Mouse (Mus musculus) bone marrow macrophage, adult 2 months (primary cell): ENCODE measurements around the gene Erf. TPM values are rescaled to one million over a fixed set of nuclear protein-coding genes. Genes with fewer than 3 reads are reported as not detected.

Experiments
- H3K27ac ChIP-seq: 2 replicates; pipeline ENCODE4 v1.5.1; 2012; ENCODE audit warnings: low read depth, low read length; ENCODE audit not compliant: insufficient read depth
- H3K4me1 ChIP-seq: 2 replicates; pipeline ENCODE4 v1.6.1; 2012; ENCODE audit warnings: low read length; ENCODE audit not compliant: control insufficient read depth, insufficient read depth
- H3K4me3 ChIP-seq: 2 replicates; pipeline ENCODE4 v1.5.1; 2012; ENCODE audit warnings: mild to moderate bottlenecking, low read length, moderate library complexity; ENCODE audit not compliant: insufficient read depth
- CTCF ChIP-seq: IDR thresholded peaks from 2 replicates; pipeline ENCODE4 v1.5.1; 2012; ENCODE audit warnings: low read depth, mild to moderate bottlenecking, low read length, moderate library complexity
- POLR2A ChIP-seq: IDR thresholded peaks from 2 replicates; pipeline ENCODE4 v1.6.1; 2012; ENCODE audit warnings: mild to moderate bottlenecking, low read depth, low read length, borderline replicate concordance
- polyA plus RNA-seq: library from polyadenylated mRNA; stranded (reverse); fragments of >200 nt; gene quantifications from 2 replicates; pipeline ENCODE4 v1.2.4, GENCODE M21; 2012; ENCODE audit not compliant: missing spikeins, insufficient read depth, insufficient read length

Erf gene
- polyA plus RNA-seq: 22.7 and 27.8 TPM in 2 replicates

DNA sequence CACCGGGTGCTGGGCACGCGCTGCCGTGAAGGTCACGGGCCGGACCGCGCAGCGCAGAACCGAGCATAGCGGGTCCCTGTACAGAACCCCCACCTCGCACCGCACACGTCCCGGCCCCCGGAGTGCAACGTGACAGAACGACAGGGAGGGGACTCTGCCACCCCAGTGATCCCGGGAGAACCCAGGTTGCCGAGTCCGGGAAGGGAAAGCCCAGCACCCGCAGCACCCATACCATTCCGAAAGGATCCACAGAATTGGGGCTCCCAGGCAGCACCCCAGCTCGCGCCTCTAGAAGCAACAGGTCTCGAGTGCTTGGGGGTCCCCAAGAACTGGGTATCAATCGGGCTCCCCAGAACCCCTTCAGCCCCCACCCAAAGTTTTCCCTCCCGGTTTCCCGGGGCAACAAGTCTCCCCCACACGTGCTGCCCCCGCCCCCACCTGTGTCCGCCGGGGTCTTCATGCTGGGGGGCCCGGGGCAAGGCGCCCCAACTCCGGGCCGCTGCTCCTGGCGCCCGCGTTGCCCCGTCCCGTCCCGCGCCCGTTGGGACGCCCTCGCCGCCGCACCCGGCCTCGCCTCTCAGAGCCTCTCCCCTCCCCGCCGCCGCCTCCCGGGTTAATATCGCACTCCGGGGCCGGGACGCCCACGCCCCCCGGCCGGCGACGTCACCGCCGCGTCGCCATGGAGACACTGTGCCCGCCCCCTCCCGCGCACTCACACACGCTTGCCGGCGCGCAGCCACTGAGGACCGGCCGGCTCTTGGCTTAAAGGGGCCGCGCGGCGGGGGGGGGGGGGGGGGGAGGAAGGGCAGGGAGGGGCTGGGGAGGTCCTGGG lies at the start of gene Erf:
Gene Erf, minus strand, starts transcription at position 621 of the 832 bp plus-strand sequence.
- Histone ChIP-seq H3K27ac (peak within 1 kb of the TSS; percentile 69), H3K4me1 (peaks cover 30% of the 10 kb centered on the region), H3K4me3 (peak within 1 kb of the TSS; percentile 87)
- TF ChIP-seq POLR2A (no peak), CTCF (no peak)

DNA sequence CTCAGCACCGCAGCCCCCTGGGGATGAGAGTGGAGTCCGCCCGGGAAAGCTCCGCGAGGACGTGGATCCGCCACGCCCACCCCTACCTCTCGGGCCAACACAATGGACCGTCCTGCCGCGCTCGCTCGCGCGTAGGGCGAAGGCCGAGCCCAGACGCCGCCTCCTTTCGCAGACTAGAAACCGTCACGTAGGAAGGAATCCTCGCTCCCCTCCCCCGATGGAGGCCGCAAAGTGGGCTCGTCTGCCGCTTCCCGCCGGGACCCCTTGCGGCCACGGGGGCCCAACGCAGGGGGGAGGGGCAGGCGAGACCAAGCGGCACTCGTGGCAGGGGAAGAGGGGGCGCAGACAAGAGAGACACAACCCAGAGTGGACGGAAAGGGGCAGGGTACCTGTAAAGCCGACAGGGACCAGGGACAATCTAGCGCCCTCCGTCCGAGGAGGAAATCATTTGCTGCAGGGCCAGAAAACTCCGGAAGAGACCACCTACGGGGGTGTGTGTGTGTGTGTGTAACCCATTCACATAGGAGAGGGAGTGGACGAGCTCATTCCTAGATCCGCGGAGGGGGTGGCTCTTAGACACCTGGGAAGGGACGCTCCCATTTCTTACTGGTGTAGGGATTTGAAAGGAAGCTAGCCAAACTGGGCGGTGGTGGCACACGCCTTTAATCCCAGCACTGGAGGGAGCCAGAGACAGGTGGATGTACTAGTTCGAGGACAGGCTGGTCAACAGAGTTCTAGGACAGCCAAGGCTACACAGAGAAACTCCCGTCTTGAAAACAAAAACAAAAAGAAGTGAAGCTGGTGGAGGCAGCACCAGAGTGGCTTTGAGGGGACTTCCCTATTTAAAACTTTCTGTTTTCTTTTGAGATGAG lies 47.1 kb upstream of the Erf start, which contains the start of gene Pafah1b3:
Gene Pafah1b3, minus strand, starts transcription at position 533 of the 872 bp plus-strand sequence.
- Histone ChIP-seq H3K27ac (0 out of 2 replicates have a peak within 1 kb of the TSS, but pooled peaks have one; percentile 23), H3K4me1 (0 out of 2 replicates have a peak, but pooled peaks cover 2% of the 10 kb centered on the region), H3K4me3 (peak within 1 kb of the TSS; percentile 73)
- no peak for TF ChIP-seq POLR2A
- TF ChIP-seq CTCF: no peak

DNA sequence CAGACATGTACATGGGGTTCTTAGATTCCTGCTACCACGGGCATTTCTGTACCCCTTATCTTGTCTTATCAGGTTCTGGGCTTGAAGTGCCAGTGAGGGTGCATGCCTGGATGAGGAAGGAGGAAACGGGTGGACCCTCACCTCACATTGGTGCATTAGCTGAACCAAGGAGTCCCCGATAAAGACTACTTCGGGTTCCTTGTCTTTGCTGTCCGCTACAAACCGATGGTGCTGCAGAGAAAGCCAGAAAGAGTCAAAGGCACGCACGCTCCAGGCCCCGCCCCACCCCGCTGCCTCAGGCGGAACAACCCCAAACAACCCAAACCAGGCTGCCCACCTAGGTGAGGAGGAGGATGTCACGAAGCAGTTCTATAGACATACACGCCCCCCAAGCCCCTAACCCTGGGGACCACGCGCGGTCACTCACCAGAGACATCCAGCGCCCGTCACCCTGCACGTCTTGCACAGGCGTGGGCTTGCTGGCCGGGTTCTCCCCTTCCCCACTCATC lies 46.4 kb upstream of the Erf start:
- Histone ChIP-seq H3K4me3 (peak overlapping the region; percentile 73), H3K4me1 (0 out of 2 replicates have a peak, but pooled peaks cover 2% of the 10 kb centered on the region), H3K27ac (no peak overlapping the region)
- TF ChIP-seq POLR2A: no peak
- TF ChIP-seq CTCF: no peak

DNA sequence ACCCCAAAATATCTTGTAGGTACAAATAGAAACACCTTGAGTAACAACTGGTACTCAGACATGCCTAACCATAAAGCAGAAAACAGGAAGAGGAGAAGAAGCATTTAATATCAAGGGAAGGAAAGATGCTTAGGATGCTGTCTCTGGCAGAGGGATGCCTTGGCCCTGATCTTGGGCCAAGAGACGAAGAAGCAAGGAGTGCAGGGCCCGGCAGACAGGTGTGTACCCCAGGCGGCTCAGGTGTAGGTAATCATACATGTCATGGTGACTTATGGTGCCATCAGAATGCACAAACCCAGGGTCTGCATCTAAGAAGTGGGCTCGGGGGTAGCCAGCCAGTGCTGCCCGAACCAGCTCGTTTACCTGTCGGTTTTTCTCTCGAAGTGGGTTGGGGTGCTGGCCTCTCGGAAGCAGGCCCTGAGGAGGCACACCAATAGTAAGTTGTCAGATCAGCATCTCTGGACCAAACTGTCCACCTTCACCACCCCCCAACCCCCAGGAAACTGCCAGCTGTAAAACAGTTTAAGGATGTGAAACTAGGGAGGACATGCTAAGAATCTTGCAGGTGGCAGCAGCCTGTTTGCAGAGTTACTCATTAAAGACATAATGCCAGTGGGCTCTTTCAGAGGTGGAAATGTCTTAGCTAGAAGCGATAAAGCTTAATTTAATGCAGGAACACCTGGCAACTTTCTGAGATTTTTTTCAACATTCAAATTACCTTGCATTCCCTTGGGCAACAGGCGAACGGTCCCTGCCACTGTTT lies 44.6 kb upstream of the Erf start:
- Histone ChIP-seq H3K4me3 (no peak overlapping the region), H3K4me1 (0 out of 2 replicates have a peak, but pooled peaks cover 2% of the 10 kb centered on the region), H3K27ac (no peak overlapping the region)
- no peak for TF ChIP-seq CTCF
- no peak for TF ChIP-seq POLR2A

DNA sequence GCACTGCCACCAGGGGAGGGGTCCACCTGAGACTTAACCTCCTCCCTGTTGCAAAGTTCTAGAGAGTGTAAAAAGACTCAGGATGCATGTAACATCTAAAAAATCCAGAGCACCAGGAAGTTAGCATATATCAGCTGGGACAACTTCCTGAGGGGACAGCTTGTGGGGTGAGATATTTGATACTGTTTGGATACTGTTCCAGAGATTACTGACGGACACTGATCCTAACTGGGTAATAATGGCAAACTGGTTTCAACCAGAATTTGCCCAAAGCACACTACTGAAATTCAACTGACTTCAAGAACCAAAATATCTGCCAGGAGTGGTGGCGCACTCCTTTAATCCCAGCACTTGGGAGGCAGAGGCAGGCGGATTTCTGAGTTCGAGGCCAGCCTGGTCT lies 43.9 kb upstream of the Erf start:
- Histone ChIP-seq H3K4me1 (0 out of 2 replicates have a peak, but pooled peaks cover 2% of the 10 kb centered on the region), H3K4me3 (no peak overlapping the region), H3K27ac (no peak overlapping the region)
- TF ChIP-seq POLR2A: no peak
- no peak for TF ChIP-seq CTCF

DNA sequence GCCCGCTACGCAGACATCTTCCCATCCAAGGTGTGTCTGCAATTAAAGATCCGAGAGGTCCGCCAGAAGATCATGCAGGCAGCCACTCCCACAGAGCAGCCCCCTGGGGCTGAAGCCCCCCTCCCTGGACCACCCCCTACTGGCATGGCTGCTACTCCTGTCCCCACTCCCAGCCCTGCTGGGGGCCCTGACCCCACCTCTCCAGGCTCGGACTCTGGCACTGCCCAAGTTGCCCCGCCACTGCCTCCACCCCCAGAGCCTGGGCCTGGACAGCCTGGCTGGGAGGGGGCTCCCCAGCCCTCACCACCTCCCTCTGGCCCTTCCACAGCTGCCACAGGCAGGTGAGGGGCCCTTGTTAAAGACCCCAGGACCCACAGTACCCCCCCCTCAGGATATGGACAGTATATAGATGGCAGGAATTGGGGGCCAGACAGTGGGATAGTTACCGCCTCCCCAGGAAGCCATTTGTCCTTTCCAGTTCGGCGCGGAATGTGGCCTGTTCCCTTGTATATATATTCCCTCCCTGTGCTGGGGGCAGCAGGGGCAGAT lies 42.7 kb upstream of the Erf start:
- H3K27ac ChIP-seq: no peak overlapping the region
- 0 out of 2 replicates have a peak, but pooled peaks cover 2% of the 10 kb centered on the region for H3K4me1 ChIP-seq
- H3K4me3 ChIP-seq: no peak overlapping the region
- TF ChIP-seq POLR2A: no peak
- no peak for TF ChIP-seq CTCF

DNA sequence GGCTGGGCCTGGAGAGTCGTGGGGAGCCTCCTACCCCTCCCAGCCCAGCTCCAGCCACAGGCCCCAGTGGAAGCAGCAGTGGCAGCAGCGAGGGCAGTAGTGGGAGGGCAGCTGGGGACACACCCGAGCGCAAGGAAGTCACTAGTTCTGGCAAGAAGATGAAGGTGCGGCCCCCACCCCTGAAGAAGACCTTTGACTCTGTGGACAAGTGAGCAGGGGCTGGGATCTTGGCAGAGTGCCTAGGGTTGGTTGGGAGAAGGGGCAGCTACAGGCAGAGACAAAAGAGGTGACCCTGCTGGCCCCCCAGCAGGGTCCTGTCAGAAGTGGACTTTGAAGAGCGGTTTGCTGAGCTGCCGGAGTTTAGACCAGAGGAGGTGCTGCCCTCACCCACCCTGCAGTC lies 41.5 kb upstream of the Erf start:
- H3K27ac ChIP-seq: no peak overlapping the region
- H3K4me1 ChIP-seq: no peaks in the 10 kb centered on the region
- H3K4me3 ChIP-seq: no peak overlapping the region

DNA sequence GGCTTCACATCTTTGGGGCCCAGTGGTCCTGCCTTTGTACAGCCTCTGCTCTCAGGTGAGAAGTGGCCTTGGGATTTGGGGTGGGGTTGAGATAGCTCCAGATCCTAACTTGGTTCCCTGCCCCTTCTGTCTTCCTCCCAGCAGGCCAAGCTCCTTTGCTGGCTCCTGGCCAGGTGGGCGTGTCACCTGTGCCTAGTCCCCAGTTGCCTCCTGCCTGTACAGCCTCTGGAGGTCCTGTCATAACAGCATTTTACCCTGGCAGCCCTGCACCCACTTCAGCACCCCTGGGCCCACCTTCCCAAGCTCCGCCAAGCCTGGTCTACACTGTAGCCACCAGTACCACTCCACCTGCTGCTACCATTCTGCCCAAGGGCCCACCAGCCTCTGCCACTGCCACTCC lies 40.4 kb upstream of the Erf start:
- H3K4me3 ChIP-seq: no peak overlapping the region
- H3K27ac ChIP-seq: no peak overlapping the region
- no peak for TF ChIP-seq CTCF
- no peak for TF ChIP-seq POLR2A
- H3K4me1 ChIP-seq: no peaks in the 10 kb centered on the region

More for the DNA sequence above, 41.5 kb upstream of the Erf start:
- TF ChIP-seq POLR2A (no peak), CTCF (no peak)

DNA sequence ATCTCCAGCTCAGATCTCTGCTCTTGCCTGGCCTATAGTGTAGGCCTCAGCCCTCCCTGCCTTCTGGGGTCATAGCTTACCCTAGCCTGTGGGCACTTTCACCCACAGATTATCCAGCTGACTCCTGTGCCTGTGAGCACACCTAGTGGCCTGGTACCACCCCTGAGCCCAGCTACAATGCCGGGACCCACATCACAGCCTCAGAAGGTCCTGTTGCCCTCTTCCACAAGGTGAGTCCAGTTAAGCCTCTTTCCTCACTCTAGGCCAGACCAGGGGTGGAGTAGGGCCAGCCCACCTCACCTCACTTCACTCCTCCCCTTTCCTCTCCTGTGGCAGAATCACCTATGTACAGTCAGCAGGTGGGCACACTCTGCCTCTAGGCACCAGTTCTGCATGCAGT lies 39.9 kb upstream of the Erf start:
- H3K27ac ChIP-seq: no peak overlapping the region
- no peak overlapping the region for H3K4me3 ChIP-seq
- no peaks in the 10 kb centered on the region for H3K4me1 ChIP-seq
- TF ChIP-seq CTCF (no peak), POLR2A (no peak)
